Mouse (Mus musculus) bone marrow, adult 2 months (tissue): ENCODE data around the gene Rab37. TPM values are rescaled to one million over a fixed set of nuclear protein-coding genes. Genes with fewer than 3 reads are reported as not detected.

Experiments used
- H3K27ac ChIP-seq: fragments of 200-500 bp; 2 replicates; pipeline ENCODE4 v1.5.1; 2012; ENCODE audit warnings: low read depth, mild to moderate bottlenecking, control low read depth, inconsistent platforms, low read length; ENCODE audit not compliant: control insufficient read depth, poor library complexity, insufficient read depth
- H3K4me1 ChIP-seq: fragments of 200-500 bp; 2 replicates; pipeline ENCODE4 v1.6.1; 2011; ENCODE audit warnings: low read length; ENCODE audit not compliant: control insufficient read depth, insufficient read depth
- H3K4me3 ChIP-seq: fragments of 200-500 bp; replicated peaks from 2 replicates; pipeline ENCODE3; 2011; ENCODE audit warnings: mild to moderate bottlenecking, low read depth, low read length, control low read depth; ENCODE audit not compliant: control insufficient read depth
- CTCF ChIP-seq: fragments of 200-500 bp; IDR thresholded peaks from 2 replicates; pipeline ENCODE4 v1.5.1; 2011; ENCODE audit warnings: low read length, control low read depth; ENCODE audit not compliant: control insufficient read depth, insufficient read depth
- POLR2A ChIP-seq: fragments of 200-500 bp; IDR thresholded peaks from 2 replicates; pipeline ENCODE4 v1.6.1; 2011; ENCODE audit warnings: low read depth, mild to moderate bottlenecking, control low read depth, low read length, borderline replicate concordance; ENCODE audit not compliant: control insufficient read depth
- WGBS: fragments of 180-500 bp; shearing (Covaris S2); methylation state at CpG from one replicate; pipeline ENCODE4 v1.1.7; 2018; 5-methylcytosine and 5-hydroxymethylcytosine counted together
- polyA plus RNA-seq: library from polyadenylated mRNA; stranded (reverse); fragments of >200 nt; gene quantifications from 2 replicates; pipeline ENCODE4 v1.2.4, GENCODE M21; 2011; ENCODE audit warnings: low replicate concordance; ENCODE audit not compliant: missing spikeins, insufficient read depth, insufficient read length

The Rab37 gene
- polyA plus RNA-seq, 1 experiment, result 11.6 TPM

DNA sequence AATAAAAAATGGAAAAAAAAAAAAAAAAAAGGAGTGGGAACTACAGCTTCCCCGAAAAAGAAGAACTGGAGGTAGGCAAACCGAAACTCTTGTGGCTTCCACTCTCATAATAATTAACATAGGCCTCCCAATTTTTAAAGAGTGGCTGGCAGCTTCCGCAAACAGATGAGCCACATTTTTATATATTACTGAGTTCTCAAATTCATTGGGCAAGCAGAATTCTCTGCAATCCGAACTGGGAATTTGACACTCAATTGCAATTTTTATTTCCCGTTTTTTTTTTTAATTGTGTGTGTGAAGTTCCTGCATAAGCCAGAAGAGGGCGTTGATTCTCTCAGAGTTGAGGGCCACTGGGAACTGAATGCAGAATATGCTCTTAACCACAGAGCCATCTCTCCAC, 24.5 kb upstream of the Rab37 start:
- no peak overlapping the region for H3K4me3 ChIP-seq

DNA sequence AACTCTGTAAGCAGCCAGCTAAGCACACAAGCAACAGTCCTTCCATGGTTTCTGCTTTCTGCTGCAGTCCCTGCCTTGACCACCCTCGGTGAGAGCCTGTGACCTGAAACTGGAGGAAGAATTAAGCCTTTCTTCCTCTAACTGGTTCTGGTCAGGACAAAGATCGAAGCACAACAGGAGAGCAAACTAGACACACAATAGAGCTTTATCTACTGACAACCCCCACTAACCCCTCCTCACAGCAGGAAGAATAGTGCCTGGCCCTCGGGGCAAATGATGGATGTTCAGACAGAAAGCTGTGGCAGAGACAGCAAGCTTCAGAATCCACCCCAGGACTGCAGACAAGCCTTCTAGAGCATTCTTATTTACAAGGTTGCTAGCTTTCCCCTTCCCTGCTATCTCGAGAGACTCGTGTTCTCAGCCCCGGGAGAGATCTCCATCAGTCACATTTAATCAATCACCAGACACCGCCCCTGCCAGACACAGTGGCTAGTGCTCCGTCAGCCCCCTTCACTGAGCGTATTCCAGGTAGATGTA, 20.1 kb upstream of the Rab37 start:
- Histone ChIP-seq H3K4me3 (no peak overlapping the region), H3K27ac (no peak overlapping the region), H3K4me1 (no peaks in the 10 kb centered on the region)
- no peak for TF ChIP-seq POLR2A
- TF ChIP-seq CTCF, result no peak
- WGBS, result 31% methylated on average over 9 of the region's 9 CpGs

More for the DNA sequence above, 24.5 kb upstream of the Rab37 start:
- H3K4me1 ChIP-seq, result peaks cover 1% of the 10 kb centered on the region
- WGBS, result 11% methylated on average over 6 of the region's 6 CpGs
- TF ChIP-seq POLR2A (no peak), CTCF (no peak)
- H3K27ac ChIP-seq, result no peak overlapping the region

DNA sequence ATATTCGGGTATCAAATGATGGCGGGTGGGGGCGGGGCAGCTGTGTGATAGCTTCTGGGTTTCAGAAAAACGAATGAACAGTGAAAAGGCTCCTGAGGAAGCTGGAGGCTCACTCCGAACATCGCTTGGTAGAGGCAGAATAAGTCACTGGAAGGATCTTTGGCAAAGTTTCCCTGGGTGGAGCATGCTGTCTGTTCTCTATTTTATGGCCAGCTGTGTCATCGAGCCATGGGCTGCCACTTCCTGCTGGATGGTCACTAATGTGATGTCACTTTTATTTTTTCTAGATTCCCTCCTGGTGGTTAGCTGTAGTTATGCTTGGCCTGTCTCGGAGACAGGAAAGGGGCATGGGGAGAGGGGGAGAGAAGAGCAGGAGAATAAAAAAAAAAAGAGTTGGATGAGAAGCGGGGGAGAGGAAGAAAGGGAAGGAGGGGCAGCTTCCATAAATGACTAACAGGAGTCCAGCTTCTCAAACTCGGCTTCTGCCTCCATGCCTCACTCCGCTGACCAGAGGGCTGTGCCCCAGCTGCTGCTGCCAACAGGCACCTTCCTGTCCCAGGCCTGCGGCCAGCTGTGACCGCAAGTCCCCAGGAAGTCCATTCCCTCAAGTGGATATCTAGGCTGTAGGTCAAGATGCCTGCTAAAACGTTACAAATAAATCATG, 19.5 kb upstream of the Rab37 start:
- TF ChIP-seq CTCF, result no peak
- no peak for TF ChIP-seq POLR2A
- Histone ChIP-seq H3K4me3 (no peak overlapping the region), H3K27ac (peak overlapping the region; percentile 6; the same call in 1 of the 2 replicates), H3K4me1 (no peaks in the 10 kb centered on the region)
- WGBS, result 6% methylated on average over 14 of the region's 14 CpGs

DNA sequence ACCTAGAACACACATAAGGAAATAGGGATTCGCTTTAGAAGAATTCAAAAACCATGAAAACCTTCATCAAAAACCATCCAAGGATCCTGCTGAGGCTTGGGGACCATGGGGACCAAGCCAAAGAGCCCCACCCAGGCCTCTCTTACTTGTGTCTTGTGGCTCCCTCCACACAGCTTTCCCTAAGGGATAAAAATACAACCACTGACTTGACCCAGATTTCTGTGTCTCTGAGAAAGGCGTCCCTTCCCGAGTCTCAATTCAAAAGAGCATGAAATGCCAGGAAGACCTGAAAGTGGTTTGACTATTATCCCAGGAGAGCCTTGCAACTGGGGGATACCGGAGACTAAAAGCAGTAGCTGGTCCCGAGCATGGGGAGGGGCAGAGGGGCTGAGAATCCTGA, 18.2 kb upstream of the Rab37 start:
- no peak for TF ChIP-seq CTCF
- Histone ChIP-seq H3K4me3 (no peak overlapping the region), H3K27ac (no peak overlapping the region), H3K4me1 (no peaks in the 10 kb centered on the region)
- WGBS, result 73% methylated on average over 5 of the region's 5 CpGs

DNA sequence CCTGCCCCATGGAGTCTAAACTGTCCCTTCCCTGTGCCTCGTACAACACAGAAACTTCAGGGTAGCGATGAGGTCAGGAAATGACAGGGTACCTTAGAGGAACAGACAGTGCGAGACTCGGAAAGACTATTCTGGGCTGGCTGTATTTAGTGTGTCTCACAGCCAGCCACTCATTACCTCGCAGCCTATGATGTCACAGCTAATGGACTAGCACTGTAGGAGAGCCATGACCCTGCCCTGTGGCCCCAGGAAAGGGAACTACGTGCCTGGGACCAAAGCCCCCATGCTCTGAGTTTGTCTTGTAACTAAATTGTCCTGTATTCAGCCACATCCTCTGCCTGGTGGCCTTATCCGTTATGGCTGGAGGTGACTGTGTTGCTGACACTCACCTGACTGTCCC, 15.8 kb upstream of the Rab37 start:
- WGBS, result 53% methylated on average over 7 of the region's 7 CpGs
- H3K4me1 ChIP-seq, result peaks cover 1% of the 10 kb centered on the region; the same call in 1 of the 2 replicates
- H3K4me3 ChIP-seq, result no peak overlapping the region
- H3K27ac ChIP-seq, result no peak overlapping the region
- TF ChIP-seq POLR2A (no peak), CTCF (no peak)

DNA sequence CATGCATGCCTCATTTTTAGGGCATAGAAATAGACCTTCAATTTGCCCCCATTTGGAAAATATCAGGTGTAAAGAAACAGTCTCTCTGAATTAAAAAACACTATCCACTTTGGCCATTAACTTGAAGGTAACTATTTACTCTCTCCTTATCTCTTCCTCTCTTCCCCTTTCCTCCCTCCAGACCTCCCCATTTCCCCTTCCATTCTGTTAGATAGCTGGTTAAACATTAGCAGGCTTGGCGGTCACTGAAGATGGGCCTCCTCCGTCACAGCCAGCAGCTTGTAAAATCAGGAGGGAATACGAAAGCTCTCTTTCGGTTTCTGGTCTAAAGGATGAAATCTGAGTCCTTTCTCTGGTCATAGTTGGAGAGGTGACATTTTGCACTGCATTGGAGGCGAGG, 15.4 kb upstream of the Rab37 start:
- H3K4me3 ChIP-seq, result no peak overlapping the region
- TF ChIP-seq CTCF (no peak), POLR2A (no peak)
- no peak overlapping the region for H3K27ac ChIP-seq
- H3K4me1 ChIP-seq, result peaks cover 1% of the 10 kb centered on the region; the same call in 1 of the 2 replicates
- WGBS, result 69% methylated on average over 5 of the region's 5 CpGs

DNA sequence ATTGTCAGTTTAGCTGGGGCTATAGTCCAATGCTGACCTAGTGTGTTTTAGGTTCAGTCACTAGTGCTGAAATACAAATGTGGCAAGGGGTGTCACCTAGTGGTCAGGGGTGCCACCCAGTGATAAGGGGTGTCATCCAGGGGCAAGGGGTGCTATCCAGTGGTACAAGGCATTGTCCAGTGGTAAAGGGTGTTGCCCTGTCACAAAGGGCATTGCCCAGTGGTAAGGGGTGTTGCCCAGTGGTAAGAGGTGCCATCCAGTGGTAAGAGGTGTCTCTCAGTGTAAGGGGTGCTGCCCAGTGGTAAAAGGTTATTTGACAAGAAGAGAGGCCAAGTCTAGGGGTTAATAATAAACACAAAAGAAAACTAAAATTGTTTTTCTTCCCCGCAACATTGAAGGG, 13.8 kb upstream of the Rab37 start:
- no peak overlapping the region for H3K27ac ChIP-seq
- peaks cover 3% of the 10 kb centered on the region; the same call in 1 of the 2 replicates for H3K4me1 ChIP-seq
- WGBS, result 94% methylated on average over 1 of the region's 1 CpGs
- H3K4me3 ChIP-seq, result no peak overlapping the region
- TF ChIP-seq POLR2A (no peak), CTCF (no peak)

DNA sequence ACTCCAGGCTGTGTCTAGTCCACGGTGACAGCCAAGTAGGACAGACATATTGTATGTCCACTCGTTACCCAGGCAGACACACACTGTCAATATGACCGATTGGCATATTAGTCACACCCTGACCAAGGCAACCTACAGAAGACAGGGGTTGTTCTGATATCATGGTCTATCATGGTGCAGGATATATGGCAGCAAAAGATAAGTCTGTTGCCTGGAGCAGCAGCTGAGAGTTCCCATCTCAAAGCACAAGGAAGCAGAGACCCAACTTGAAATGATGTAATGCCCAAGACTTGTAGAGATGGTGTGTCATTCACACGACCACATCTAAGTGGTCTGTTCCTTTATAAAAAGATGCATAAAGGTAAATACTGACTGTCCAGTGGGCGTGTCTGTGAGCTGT, 12.6 kb upstream of the Rab37 start:
- Histone ChIP-seq H3K4me1 (peaks cover 3% of the 10 kb centered on the region; the same call in 1 of the 2 replicates), H3K4me3 (no peak overlapping the region), H3K27ac (no peak overlapping the region)
- TF ChIP-seq POLR2A (no peak), CTCF (no peak)
- WGBS, result 59% methylated on average over 5 of the region's 5 CpGs

DNA sequence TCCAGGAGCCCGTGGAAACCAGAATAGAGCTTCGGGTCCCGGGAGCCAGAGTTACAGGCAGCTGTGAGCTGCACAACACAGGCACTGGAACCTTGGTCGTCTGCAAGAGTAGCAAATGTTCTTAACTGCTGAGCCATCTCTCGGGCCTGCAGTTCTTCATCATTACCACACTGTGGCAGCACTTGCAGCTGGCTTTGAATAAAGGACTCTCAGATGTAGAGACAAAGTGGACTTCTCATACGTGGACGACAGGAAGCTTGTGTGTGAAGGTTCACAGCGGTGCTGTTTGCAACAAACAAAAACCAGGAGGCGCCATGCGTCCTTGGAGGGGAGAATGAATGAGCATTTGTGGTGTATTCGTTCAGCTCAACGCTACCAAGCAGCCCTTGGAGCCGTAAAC, 10.3 kb upstream of the Rab37 start:
- H3K27ac ChIP-seq, result no peak overlapping the region
- H3K4me1 ChIP-seq, result peaks cover 3% of the 10 kb centered on the region; the same call in 1 of the 2 replicates
- 20% methylated on average over 13 of the region's 13 CpGs for WGBS
- no peak overlapping the region for H3K4me3 ChIP-seq
- TF ChIP-seq CTCF (peak; percentile 74), POLR2A (no peak)
